Mouse (Mus musculus) spleen, adult 18-20 months (tissue): ENCODE measurements around the gene Sh3kbp1.
"Not testable (repeated sequence)": the region's sequence is repeated elsewhere in the genome, so short reads cannot be mapped to it uniquely, and the experiment has no call there.

Experiments used
- DNase-seq, 2 experiments: peaks; one replicate each; pipeline ENCODE4 v3.0.0; 2022; ENCODE audit warnings: mixed read lengths in 2 of 2

Gene Sh3kbp1

GRCm38 (mm10) chrX:159626907-159627587, at the start of gene Sh3kbp1:
TSS of gene Sh3kbp1 (plus strand) at chrX:159627272.
- peak; percentile 65 to 70 for DNase-seq

- DNase-seq: not testable (repeated sequence)
Measured at GRCm38 (mm10) chrX:159584738-159585137, 42.3 kb upstream of the Sh3kbp1 start.

DNA sequence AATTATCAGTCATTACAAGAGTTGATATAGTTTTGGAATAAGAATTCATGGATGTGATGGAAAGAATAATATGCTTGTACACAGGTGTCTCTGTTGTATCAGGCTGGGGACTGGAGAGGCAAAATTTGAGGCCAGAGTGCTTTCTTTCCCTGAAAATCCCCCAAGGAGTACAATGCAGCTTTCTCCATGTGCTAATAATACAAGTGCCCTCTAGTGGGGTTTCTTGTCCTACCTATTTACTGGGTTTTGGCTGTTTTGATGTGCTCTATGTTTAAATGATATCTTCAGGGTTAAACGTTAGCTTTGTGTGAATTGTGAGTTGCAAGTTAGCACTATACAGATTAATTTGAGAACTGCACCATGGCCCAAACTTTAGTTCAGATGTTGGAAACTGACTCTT, 35.4 kb upstream of the Sh3kbp1 start:
- no peak for DNase-seq

- DNase-seq: no peak
Measured at GRCm38 (mm10) chrX:159597502-159597901, 29.6 kb upstream of the Sh3kbp1 start.

GRCm38 (mm10) chrX:159604832-159605231, 22.2 kb upstream of the Sh3kbp1 start:
- no peak for DNase-seq

- DNase-seq: no peak
Measured at GRCm38 (mm10) chrX:159606936-159607335, 20.1 kb upstream of the Sh3kbp1 start.

- DNase-seq: no peak
Measured at GRCm38 (mm10) chrX:159626208-159626906, 715 bp upstream of the Sh3kbp1 start.

DNA sequence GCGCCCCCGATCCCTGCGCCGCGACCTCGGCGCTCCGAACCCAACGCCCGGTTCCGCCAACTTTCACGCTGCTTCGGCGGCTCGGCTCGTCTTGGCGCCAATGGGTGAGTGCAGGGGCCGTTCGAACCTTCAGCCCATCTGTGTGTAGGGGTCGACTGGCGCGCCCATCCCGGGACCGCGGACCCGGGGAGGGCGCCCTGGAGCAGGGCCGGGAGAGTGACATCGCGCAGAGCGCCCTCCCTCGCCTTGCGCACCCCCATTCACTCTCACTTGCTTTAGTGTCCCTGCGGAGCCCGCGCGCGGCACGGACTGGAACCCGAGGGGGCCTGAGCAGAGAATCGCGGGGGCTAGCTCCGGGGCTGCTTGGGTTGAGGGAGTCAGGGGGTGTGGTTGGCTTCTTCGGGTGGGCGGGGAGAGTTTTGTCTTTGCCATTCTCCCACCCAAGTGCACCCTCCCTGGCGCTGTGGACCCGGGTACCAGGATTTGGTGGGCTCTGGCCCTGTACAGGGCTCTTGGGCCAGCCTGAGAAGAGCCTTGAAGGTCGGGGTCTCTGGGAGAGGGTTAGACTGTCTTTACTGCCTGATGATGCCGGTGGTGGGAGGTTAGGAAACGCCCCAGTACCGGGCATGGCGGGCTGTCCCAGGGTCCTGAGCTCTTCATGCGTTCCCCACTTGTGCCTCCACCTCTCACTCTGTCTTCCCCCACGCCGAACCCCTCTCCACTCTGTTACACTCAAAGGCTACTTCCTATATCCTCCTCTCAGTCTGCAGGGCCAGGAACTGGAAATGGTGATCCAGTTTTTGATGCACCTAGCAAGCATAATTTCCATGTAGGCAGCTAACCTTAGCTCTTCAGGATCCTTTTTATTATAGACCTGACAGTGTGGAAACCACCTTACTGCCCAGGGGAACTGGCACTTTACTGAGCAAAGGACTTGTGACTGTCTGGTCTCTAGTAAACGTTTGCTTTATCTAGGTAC, 805 bp downstream of the Sh3kbp1 start:
- DNase-seq: peak; percentile 47 to 50

DNA sequence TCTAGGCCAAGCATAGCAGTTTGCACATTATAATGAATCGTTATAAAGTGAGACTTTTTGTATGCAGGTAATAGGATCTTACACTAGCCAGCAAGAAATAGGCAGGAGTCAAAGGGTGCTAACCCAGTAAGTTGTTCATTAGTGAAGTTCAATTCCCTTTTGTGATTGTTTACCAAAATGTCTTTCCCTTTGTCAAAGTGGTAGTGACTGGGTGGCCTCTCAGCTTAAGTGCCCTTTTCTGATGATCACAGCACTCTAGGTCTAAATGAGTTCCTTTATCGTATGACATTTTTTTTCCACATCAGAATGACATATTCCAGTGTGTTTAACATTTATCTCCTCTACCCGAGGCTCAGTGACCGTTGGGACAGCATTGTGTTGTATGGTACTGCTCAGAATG, 1.6 kb downstream of the Sh3kbp1 start:
- no peak for DNase-seq

- DNase-seq: no peak
Measured at GRCm38 (mm10) chrX:159629203-159629602, 2.1 kb downstream of the Sh3kbp1 start.

DNA sequence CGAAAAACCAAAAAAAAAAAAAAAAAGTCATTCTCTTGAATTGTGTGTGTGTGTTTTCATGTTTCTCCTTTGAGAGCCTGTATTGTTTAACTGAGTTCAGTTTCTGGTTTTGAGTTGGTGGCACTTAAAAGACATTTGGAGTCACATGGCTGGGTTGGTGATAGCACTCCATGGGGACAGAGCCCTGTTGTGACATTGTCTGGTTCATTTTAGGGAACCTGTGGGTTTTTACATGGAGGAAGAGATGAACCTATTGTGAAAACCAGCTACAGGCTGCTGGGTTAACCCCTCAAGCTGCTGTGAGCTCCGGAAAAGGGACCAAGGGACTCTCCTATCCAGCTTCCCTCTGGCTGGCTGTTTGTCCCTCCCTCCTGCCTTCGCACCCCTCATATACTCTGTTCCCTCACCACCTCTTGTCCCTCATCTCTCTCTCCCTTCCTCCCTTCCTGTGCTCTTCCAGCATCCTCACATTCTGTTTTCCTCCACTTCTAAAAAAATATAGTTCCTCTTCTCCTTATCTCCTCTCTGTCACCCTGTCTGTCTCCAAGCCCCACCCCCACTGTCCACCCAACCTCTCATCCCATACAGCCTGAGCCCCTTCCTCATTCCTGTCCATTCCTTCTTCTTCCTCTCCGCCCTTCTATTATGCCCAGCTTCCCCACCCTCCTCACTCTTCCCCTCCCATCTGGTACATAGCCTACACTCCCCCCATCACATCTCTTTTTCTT, 11.6 kb downstream of the Sh3kbp1 start:
- DNase-seq: no peak

DNA sequence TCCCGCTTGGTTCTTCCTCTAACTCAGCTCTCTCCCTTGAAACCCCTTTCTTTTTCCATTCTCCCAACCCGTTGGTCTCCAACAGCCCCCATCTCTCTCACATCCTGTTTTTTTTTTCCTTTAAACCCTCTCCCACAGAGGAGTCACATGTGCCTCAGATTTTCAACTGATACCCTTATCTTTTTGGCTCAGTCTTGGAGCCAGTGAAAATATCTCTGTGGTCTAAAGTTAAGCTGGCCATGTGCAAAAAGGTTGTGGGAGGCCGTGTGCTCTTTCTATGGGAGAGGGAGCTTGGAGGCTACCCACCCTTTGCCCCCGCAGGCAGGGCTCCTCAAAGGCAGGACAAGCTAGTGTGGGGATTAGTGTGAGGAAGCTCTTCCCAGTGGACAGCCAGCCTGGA, 12.9 kb downstream of the Sh3kbp1 start:
- no peak for DNase-seq

DNA sequence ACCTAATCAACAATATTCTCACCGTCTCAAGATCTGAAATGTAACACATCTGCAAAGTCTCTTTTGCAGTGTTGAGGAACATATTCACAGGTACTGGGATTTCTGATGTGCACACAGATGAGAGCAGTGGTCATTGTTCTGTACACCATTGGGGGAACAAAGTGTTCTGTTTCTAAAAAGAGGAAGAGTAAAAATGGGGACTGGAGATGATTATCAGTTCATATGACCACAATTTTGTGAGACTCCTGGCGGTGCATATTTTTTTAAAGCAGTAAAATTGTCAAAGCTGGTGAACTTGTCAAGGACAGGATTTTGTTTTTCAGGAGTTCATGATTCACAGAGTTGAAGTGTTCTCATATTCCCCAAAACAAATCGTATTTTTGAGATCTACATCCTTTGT, 18.2 kb downstream of the Sh3kbp1 start:
- DNase-seq: no peak

- DNase-seq: no peak
Measured at GRCm38 (mm10) chrX:159647564-159647963, 20.5 kb downstream of the Sh3kbp1 start.

DNA sequence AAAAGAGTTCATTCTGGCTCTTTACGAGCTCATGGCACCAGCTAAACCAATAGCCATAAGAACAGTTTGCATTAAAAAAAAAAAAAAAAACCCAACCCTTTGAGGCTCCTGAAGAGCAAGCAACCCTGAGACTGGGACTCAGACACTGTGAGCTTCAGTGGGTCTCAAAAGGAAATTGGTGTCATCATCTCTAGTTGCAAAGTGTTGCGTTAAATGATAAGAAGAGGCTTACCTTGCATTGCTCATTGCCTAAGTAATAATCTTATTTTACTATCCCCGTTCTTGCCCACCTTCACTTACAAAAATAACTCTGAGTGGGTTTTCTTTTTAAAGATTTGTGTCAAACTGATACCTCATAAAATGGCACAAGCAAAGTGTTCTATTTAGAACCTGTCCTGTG, 21.5 kb downstream of the Sh3kbp1 start:
- DNase-seq: no peak

GRCm38 (mm10) chrX:159650130-159650678, 23.1 kb downstream of the Sh3kbp1 start:
- DNase-seq: peak; percentile 45 to 72

DNA sequence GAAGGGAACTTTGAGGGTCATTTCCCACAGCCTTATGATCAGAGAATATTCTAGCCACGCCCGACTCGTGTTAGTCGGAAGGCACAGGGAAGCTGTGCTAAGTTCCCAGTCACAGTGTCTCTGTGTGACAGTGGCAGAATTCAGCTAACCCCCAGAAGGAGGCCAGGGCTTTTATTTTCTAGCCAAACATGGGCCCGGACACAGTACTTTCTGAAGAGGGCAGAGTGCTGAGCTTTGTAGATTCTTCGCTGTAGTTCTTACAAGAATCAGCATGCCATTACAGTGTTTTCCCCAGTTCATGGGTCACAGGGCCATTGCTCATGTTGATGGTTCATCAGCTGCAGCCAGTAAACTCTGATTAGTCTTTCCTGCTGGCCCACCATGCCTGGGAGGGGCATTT, 23.7 kb downstream of the Sh3kbp1 start:
- DNase-seq: peak in 1 of 2 experiments; percentile 15

DNA sequence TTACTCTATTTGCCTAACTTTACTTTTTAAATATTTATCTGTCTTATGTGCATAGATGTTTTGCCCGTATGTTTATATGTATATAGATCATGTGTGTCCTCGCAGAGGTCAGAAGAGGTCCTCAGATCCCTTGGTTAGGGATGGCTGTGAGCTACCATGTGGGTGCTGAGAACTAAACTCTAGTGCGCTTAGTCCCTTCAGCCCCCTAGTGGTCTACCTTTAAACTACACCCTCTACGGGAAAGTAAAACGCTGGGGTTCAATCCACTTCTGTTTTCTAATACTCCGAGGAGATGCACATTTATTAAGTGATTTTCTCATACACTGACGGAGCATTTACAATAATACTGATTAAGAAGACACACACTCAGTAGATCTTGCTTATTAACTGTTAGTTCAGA, 44.3 kb downstream of the Sh3kbp1 start:
- DNase-seq: no peak

- no peak for DNase-seq
Measured at GRCm38 (mm10) chrX:159672466-159672865, 45.4 kb downstream of the Sh3kbp1 start.

GRCm38 (mm10) chrX:159676242-159676641, 49.2 kb downstream of the Sh3kbp1 start:
- no peak for DNase-seq

DNA sequence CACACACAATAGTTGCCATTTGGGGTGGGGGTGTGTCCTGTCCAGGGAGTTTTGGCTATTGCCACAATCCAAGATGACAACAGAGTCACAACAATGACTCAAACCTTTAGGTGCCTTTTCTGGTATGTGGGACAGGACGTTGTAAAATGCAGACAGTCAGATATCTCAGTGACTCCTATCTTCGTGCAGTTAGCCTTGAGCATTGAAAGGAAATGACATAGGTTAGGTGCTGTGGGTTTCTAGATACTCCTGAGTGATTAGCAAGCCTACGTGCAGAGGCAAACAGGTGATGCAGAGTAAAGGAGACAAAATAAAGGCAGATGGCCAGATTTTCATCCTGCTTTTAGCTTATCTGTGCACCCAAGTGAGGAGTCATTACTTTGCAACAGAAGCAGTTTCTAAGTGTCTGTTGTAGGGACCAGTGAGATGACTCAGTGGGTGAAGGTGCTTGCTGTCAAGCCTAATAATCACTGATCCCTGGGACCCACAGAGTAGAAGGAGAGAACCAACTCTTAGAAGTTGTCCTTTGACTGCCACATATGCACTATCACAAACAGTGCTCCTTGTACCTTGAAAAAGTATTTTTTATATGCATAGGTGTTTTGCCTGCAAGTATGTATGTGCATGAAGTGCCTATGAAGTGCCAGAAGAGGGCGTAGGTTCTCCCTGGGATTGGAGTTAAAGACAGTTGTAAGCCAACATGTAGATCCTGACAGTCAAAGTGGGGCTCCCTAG, 50.7 kb downstream of the Sh3kbp1 start:
- no peak for DNase-seq
